Mouse (Mus musculus) small intestine, adult 2 months (tissue): ENCODE measurements around the gene Olfr1513. TPM values are rescaled to one million over a fixed set of nuclear protein-coding genes. Genes with fewer than 3 reads are reported as not detected.
"Not testable (repeated sequence)": the region's sequence is repeated elsewhere in the genome, so short reads cannot be mapped to it uniquely, and the experiment has no call there.

ENCODE experiments used
- H3K27ac ChIP-seq: fragments of 200-500 bp; 2 replicates; pipeline ENCODE4 v1.5.1; 2012; ENCODE audit warnings: low read depth, low read length, control low read depth, inconsistent platforms; ENCODE audit not compliant: insufficient read depth
- H3K27me3 ChIP-seq: fragments of 200-500 bp; 2 replicates; pipeline ENCODE4 v1.6.1; 2012; ENCODE audit warnings: mild to moderate bottlenecking, moderate library complexity, low read length, inconsistent platforms; ENCODE audit not compliant: control insufficient read depth, insufficient read depth
- H3K36me3 ChIP-seq: fragments of 200-500 bp; 2 replicates; pipeline ENCODE4 v1.6.1; 2012; ENCODE audit warnings: mild to moderate bottlenecking, low read length, control low read depth, inconsistent platforms; ENCODE audit not compliant: control insufficient read depth, insufficient read depth
- H3K4me1 ChIP-seq: fragments of 200-500 bp; 2 replicates; pipeline ENCODE4 v1.6.1; 2012; ENCODE audit warnings: low read length, inconsistent platforms, mixed read lengths; ENCODE audit not compliant: control insufficient read depth, insufficient read depth, insufficient read length
- H3K4me3 ChIP-seq: fragments of 200-500 bp; 2 replicates; pipeline ENCODE4 v1.5.1; 2012; ENCODE audit warnings: low read depth, mild to moderate bottlenecking, control low read depth, inconsistent platforms, low read length, moderate library complexity
- CTCF ChIP-seq: fragments of 200-500 bp; IDR thresholded peaks from 2 replicates; pipeline ENCODE4 v1.5.1; 2012; ENCODE audit warnings: low read depth, mild to moderate bottlenecking, control low read depth, inconsistent platforms, low read length, moderate library complexity, mixed read lengths; ENCODE audit not compliant: insufficient replicate concordance, insufficient read length; ENCODE audit errors: extremely low read depth
- POLR2A ChIP-seq: fragments of 200-500 bp; IDR thresholded peaks from 2 replicates; pipeline ENCODE4 v1.6.1; 2012; ENCODE audit warnings: low read depth, mild to moderate bottlenecking, control low read depth, inconsistent platforms, low read length, moderate library complexity
- WGBS: fragments of 180-500 bp; shearing (Covaris S2); methylation state at CpG from one replicate; pipeline ENCODE4 v1.1.7; 2018; 5-methylcytosine and 5-hydroxymethylcytosine counted together
- polyA plus RNA-seq: library from polyadenylated mRNA; depleted of rRNA; stranded (reverse); fragments of >200 nt; gene quantifications from 2 replicates; pipeline ENCODE4 v1.2.3, GENCODE M21; 2012; rRNA removed

Olfr1513 gene
- polyA plus RNA-seq, 1 experiment = not detected

GRCm38 (mm10) chr14:52306100-52306499, 50.1 kb downstream of the Olfr1513 start:
- no peaks in the 10 kb centered on the region for H3K27me3 ChIP-seq
- H3K36me3 ChIP-seq = no peaks in the 10 kb centered on the region
- TF ChIP-seq CTCF (no peak), POLR2A (no peak)
- 83% methylated on average over 2 of the region's 2 CpGs for WGBS
- H3K4me3 ChIP-seq = no peak overlapping the region
- no peaks in the 10 kb centered on the region for H3K4me1 ChIP-seq
- H3K27ac ChIP-seq = no peak overlapping the region

GRCm38 (mm10) chr14:52304644-52305271, 51.5 kb downstream of the Olfr1513 start, which contains the start of gene Mettl3:
TSS of gene Mettl3 (minus strand) at chr14:52305128.
- Histone ChIP-seq H3K36me3 (peaks cover 6% of the 10 kb centered on the region), H3K27me3 (no peaks in the 10 kb centered on the region), H3K27ac (peak within 1 kb of the TSS; percentile 72), H3K4me1 (no peaks in the 10 kb centered on the region), H3K4me3 (peak within 1 kb of the TSS; percentile 88)
- TF ChIP-seq CTCF (no peak), POLR2A (peak; percentile 35; the same call in 1 of the 2 replicates)
- WGBS = under 1% methylated on average over 46 of the region's 46 CpGs

GRCm38 (mm10) chr14:52303517-52303916, 52.7 kb downstream of the Olfr1513 start:
- H3K36me3 ChIP-seq = peaks cover 11% of the 10 kb centered on the region
- 81% methylated on average over 3 of the region's 3 CpGs for WGBS
- not testable (repeated sequence) for H3K27ac ChIP-seq, H3K4me1 ChIP-seq, H3K27me3 ChIP-seq, H3K4me3 ChIP-seq

Other genes starting within 250 kb of the Olfr1513 start
- gene Rpgrip1, start 245.7 kb downstream of the Olfr1513 start, polyA plus RNA-seq = 0.86 and 1.0 TPM in 2 replicates
- 1.7 and 4.0 TPM in 2 replicates for gene Supt16, start 159.0 kb downstream of the Olfr1513 start, polyA plus RNA-seq
- 10.5 and 19.6 TPM in 2 replicates for gene Chd8, start 98.6 kb downstream of the Olfr1513 start, polyA plus RNA-seq
- gene Tox4, start 77.3 kb downstream of the Olfr1513 start, polyA plus RNA-seq = 11.7 and 26.0 TPM in 2 replicates
- 1.1 and 2.1 TPM in 2 replicates for gene Rab2b, start 76.9 kb downstream of the Olfr1513 start, polyA plus RNA-seq
- 5.7 and 8.2 TPM in 2 replicates for gene Mettl3, start 51.3 kb downstream of the Olfr1513 start, polyA plus RNA-seq
- 0.83 and 1.4 TPM in 2 replicates for gene Sall2, start 27.6 kb downstream of the Olfr1513 start, polyA plus RNA-seq
- not detected in 2 replicates for gene Olfr1512, start 22.8 kb upstream of the Olfr1513 start, polyA plus RNA-seq
- not detected in 2 replicates for gene Olfr1511, start 41.0 kb upstream of the Olfr1513 start, polyA plus RNA-seq
- gene Olfr1510, start 58.0 kb upstream of the Olfr1513 start, polyA plus RNA-seq = not detected in 2 replicates
- gene Olfr1509, start 86.6 kb upstream of the Olfr1513 start, polyA plus RNA-seq = not detected in 2 replicates
- not detected in 2 replicates for gene Olfr1508, start 111.1 kb upstream of the Olfr1513 start, polyA plus RNA-seq
- gene Olfr1507, start 139.3 kb upstream of the Olfr1513 start, polyA plus RNA-seq = not detected in 2 replicates